Mouse (Mus musculus) B cell, adult (primary cell): ENCODE measurements around the gene Gm11232. TPM values are rescaled to one million over a fixed set of nuclear protein-coding genes. Genes with fewer than 3 reads are reported as not detected.

Experiments
- total RNA-seq: library from RNA; stranded (reverse); gene quantifications from 4 replicates; pipeline ENCODE4 v1.2.4, GENCODE M21; 2023; ENCODE audit not compliant: inconsistent age

Gm11232 gene
- total RNA-seq = not detected in 4 replicates

GRCm38 (mm10) chr4:71757865-71758264 lies at the start of gene Gm11232:
Gm11232 (minus strand) TSS chr4:71757965.

